Mouse (Mus musculus) thymus, adult 2 months (tissue): Measurements from ENCODE around the gene Cnr2. TPM values are rescaled to one million over a fixed set of nuclear protein-coding genes. Genes with fewer than 3 reads are reported as not detected.

Experiments used
- DNase-seq: peaks from one replicate; pipeline ENCODE4 v3.0.0; 2021
- H3K27ac ChIP-seq: fragments of 200-500 bp; 2 replicates; pipeline ENCODE4 v1.5.1; 2012; ENCODE audit warnings: low read length, control low read depth; ENCODE audit not compliant: control insufficient read depth, insufficient read depth
- H3K27me3 ChIP-seq: fragments of 200-500 bp; 2 replicates; pipeline ENCODE4 v1.6.1; 2012; ENCODE audit warnings: mild to moderate bottlenecking, low read length, moderate library complexity, mixed read lengths; ENCODE audit not compliant: control insufficient read depth, insufficient read depth
- H3K36me3 ChIP-seq: fragments of 200-500 bp; 2 replicates; pipeline ENCODE4 v1.6.1; 2012; ENCODE audit warnings: mild to moderate bottlenecking, low read length, moderate library complexity; ENCODE audit not compliant: control insufficient read depth, insufficient read depth
- H3K4me1 ChIP-seq: fragments of 200-500 bp; replicated peaks from 2 replicates; pipeline ENCODE4 v1.6.1; 2012; ENCODE audit warnings: low read length; ENCODE audit not compliant: control insufficient read depth, insufficient read depth
- H3K4me3 ChIP-seq: fragments of 200-500 bp; 2 replicates; pipeline ENCODE4 v1.5.1; 2012; ENCODE audit warnings: mild to moderate bottlenecking, low read length, control low read depth, moderate library complexity; ENCODE audit not compliant: control insufficient read depth, insufficient read depth
- CTCF ChIP-seq: fragments of 200-500 bp; IDR thresholded peaks from 2 replicates; pipeline ENCODE4 v1.5.1; 2012; ENCODE audit warnings: mild to moderate bottlenecking, control low read depth, low read length, moderate library complexity, borderline replicate concordance; ENCODE audit not compliant: control insufficient read depth, poor library complexity, insufficient read depth; ENCODE audit errors: extremely low read depth
- POLR2A ChIP-seq: fragments of 200-500 bp; IDR thresholded peaks from 2 replicates; pipeline ENCODE4 v1.6.1; 2012; ENCODE audit warnings: mild to moderate bottlenecking, low read length, control low read depth, moderate library complexity; ENCODE audit not compliant: control insufficient read depth, poor library complexity, insufficient read depth; ENCODE audit errors: extremely low read depth
- WGBS: fragments of 180-500 bp; shearing (Covaris S2); methylation state at CpG from one replicate; pipeline ENCODE4 v1.1.7; 2018; 5-methylcytosine and 5-hydroxymethylcytosine counted together
- polyA plus RNA-seq: library from polyadenylated mRNA; depleted of rRNA; stranded (reverse); fragments of >200 nt; gene quantifications from 2 replicates; pipeline ENCODE4 v1.2.3, GENCODE M21; 2012

The Cnr2 gene
- polyA plus RNA-seq, 1 experiment, result 9.3 TPM

DNA sequence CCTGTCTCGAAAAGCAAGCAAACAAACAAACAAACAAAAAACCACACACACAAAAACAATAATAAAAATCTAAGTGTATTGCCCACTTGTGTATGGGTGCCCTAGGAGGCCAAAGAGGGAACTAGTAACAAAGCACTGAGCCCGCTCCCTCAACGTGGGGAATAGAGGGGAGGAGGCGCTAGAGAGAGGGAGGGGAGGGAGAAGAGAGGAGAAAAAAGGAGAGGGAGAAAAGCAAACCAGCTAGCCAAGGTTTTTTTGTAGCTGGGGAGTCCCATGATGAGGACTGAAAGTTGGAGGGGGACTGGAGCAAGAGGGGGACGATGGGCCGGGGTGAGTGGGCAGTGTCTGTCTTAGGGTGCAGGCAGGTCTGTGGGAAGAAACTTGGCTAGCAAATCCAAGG lies 40.1 kb upstream of the Cnr2 start:
- Histone ChIP-seq H3K4me1 (peaks cover 19% of the 10 kb centered on the region), H3K4me3 (peak overlapping the region; percentile 72), H3K27ac (peak overlapping the region; percentile 80), H3K27me3 (no peaks in the 10 kb centered on the region), H3K36me3 (peaks cover 3% of the 10 kb centered on the region; the same call in 1 of the 2 replicates)
- WGBS, result 4% methylated on average over 6 of the region's 6 CpGs
- TF ChIP-seq CTCF (no peak), POLR2A (no peak)
- peak; percentile 40 for DNase-seq

DNA sequence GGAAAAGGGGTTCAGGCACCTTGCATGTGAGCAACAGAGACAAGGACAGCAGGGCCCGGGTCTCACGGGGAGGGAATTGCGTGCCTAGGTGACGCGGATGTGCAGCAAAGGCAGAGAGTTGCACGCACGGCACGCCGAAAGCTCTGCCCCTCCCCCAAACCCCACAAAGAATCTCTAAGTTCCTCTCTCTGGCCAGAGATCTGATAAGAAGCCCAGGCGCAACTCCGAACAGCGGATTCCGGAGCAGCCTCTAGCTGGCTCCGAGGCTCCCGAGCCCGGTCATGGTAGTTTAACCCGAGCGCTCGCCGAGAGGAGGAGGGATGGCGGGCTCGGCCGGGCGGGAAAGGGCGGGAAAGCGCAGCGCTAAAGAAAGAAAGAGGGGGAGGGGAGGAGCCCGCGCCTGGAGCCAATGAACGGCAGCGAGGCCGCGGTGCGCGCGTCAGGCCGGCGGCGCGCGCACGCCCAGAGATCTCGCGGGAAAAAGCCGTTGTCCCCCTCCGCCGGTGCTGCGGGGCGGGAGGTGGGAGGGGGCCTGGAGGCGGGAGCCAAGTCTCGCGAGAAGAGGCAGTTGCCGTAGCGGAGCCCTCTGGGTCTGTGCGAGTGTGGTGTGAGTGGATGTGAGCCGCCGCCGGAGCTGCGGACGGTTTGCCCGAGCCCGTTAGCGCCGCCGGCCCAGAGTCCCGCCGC lies 39.5 kb upstream of the Cnr2 start, which contains the start of gene Srsf10:
Gene Srsf10 (plus strand): TSS at position 212 of the 687 bp plus-strand sequence.
- WGBS, result under 1% methylated on average over 67 of the region's 67 CpGs
- peak; percentile 95 for DNase-seq
- H3K4me1 ChIP-seq, result peaks cover 14% of the 10 kb centered on the region

DNA sequence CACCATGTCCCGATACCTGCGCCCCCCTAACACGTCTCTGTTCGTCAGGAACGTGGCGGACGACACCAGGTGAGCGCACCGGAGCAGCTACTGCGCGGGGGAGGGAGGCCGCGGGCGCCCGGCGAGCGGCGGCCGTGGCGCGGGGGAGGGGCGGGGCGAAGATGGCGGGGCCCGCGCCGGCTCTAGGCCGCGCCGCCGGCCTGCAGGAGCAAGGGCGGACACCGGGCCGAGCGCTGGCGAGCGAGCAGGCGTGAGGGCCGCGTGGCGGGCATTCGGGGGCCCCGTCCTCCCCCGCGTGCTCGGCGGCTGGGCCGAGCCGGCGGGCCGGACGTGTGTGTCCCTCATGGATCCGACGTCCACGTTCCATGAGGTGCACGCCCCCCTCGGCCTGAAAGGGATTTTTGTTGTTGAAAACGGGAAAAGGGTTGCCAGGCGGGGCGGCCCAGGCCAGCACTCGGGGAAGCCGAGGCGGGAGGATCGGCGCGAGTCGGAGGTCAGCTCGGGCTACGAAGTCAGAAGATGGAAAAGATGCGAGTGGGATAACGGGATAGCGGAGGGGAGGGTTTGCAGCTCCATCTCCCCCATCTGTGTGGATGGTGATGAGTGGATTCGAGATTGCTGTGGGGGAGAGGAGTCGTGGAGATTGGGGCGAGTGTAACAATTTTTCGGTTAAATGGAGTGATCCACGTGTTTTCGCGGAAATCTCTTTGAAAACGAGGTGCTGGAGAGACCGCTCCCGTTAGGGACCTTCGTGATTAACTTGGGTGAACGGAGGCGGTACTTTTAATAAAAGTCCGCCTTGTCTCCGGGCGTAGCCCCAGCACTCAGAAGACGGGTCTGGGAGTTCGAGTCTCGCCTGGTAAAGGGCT lies 38.7 kb upstream of the Cnr2 start:
- Histone ChIP-seq H3K4me1 (peaks cover 13% of the 10 kb centered on the region), H3K27ac (peak overlapping the region; percentile 57), H3K4me3 (peak overlapping the region; percentile 76), H3K27me3 (no peaks in the 10 kb centered on the region), H3K36me3 (peaks cover 3% of the 10 kb centered on the region)
- TF ChIP-seq CTCF, result no peak
- TF ChIP-seq POLR2A, result no peak
- DNase-seq, result peak; percentile 46
- under 1% methylated on average over 88 of the region's 91 CpGs for WGBS

More for the DNA sequence above, 39.5 kb upstream of the Cnr2 start, which contains the start of gene Srsf10:
- Histone ChIP-seq H3K36me3 (peaks cover 3% of the 10 kb centered on the region; the same call in 1 of the 2 replicates), H3K27me3 (no peaks in the 10 kb centered on the region), H3K4me3 (peak within 1 kb of the TSS; percentile 76), H3K27ac (peak within 1 kb of the TSS; percentile 80)
- TF ChIP-seq POLR2A (peak; percentile 93), CTCF (peak; percentile 10; the same call in 1 of the 2 replicates)

DNA sequence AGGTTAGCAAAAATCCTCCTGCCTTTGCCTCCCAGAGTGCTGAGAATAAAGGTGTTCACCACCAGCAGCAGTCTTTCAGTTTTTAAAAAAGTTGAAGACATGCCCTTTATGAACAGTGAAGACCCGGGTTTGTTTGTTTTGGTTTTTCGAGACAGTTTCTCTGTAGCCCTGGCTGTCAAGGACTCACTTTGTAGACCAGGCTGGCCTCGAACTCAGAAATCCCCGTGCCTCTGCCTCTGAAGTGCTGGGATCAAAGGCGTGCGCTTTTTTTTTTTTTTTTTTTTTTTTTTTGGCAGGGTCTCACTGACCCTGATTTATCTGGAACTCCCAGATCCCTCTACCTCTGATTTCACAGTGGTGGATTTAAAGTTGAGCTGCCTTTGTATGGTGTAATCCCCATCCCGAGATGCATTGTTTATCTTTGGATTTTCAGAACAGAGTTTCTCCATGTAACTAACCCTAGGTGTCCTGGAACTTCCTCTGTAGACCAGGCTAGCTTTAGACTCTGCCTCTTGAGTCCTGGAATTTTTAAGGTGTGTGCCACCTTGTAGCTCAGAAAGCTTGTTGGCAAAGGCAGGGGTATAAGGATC lies 37.5 kb upstream of the Cnr2 start:
- H3K4me1 ChIP-seq, result peaks cover 13% of the 10 kb centered on the region
- WGBS, result 12% methylated on average over 7 of the region's 7 CpGs
- H3K27me3 ChIP-seq, result no peaks in the 10 kb centered on the region
- no peak for TF ChIP-seq POLR2A
- no peak for TF ChIP-seq CTCF
- no peak overlapping the region for H3K27ac ChIP-seq
- no peak for DNase-seq
- peaks cover 15% of the 10 kb centered on the region for H3K36me3 ChIP-seq
- no peak overlapping the region for H3K4me3 ChIP-seq

DNA sequence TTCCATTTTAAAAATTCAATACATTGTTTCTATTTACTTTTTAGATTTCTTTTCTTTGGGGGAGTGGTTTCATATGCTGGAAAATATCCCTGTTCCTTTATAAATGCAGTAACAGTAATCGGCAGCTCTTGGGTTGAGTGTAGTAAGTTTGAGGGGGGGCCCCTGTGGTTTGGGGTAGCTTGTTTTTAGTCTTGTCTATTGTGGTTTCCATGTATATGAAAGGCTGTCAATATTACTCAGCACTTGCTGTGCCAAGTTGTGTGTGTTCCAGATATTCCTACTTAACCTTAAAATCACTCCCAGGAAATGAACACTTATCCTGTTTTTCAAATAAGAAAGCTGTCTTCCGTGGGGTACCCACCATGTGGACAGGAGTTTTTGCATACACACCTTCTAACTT lies 26.2 kb upstream of the Cnr2 start:
- DNase-seq, result no peak
- no peak overlapping the region for H3K4me3 ChIP-seq
- H3K27me3 ChIP-seq, result no peaks in the 10 kb centered on the region
- peaks cover 3% of the 10 kb centered on the region; the same call in 1 of the 2 replicates for H3K4me1 ChIP-seq
- TF ChIP-seq CTCF, result no peak
- no peak for TF ChIP-seq POLR2A
- peaks cover 35% of the 10 kb centered on the region for H3K36me3 ChIP-seq
- 8% methylated on average over 2 of the region's 2 CpGs for WGBS
- H3K27ac ChIP-seq, result no peak overlapping the region

DNA sequence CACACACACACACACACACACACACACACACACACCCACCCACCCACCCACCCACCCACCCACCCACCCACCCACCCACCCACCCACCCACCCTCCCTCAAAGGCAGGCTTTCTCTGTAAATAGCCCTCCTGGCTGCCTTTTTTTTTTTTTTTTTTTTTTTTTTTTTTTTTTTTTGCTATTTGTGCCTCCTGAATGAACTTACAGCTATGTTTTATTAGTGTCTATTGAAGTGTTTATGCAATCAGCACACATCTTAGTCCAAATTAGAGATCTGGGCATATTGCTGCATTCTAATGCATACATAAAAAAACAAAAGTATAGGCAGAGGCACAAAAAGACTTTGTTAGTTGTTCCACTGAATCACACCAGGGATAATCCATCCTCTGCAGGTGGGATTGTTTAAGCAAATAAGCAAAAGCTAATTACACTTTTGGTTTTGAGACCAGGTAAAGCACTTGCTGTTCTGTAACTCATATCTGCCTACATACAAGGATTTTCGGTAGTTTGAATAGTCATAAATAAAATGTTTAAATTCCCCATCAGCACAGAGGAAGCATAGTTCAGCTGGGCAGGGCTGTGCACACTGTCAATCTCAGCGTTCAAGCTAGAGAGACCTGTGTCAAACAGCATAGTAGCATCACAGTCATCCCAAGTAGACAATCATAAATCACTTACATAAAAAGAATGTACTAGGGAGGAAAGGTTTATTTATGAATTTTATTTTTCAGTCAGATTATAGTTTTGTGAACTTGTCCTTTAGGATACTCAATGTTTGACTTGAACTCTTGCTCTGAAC lies 24.8 kb upstream of the Cnr2 start:
- TF ChIP-seq POLR2A (no peak), CTCF (no peak)
- no peak overlapping the region for H3K4me3 ChIP-seq
- no peak overlapping the region for H3K27ac ChIP-seq
- H3K4me1 ChIP-seq, result peaks cover 10% of the 10 kb centered on the region
- WGBS, result 42% methylated on average over 2 of the region's 2 CpGs
- no peak for DNase-seq
- no peaks in the 10 kb centered on the region for H3K27me3 ChIP-seq
- peaks cover 35% of the 10 kb centered on the region for H3K36me3 ChIP-seq
